Mouse (Mus musculus) ES-Bruce4 (cell line): ENCODE measurements around the gene Fbxo31. TPM values are rescaled to one million over a fixed set of nuclear protein-coding genes. Genes with fewer than 3 reads are reported as not detected.
"Not testable (repeated sequence)": the region's sequence is repeated elsewhere in the genome, so short reads cannot be mapped to it uniquely, and the experiment has no call there.

ENCODE experiments used
- H3K27ac ChIP-seq: 2 replicates; pipeline ENCODE4 v1.5.1; 2012; ENCODE audit warnings: low read length, inconsistent platforms; ENCODE audit not compliant: insufficient read depth
- H3K27me3 ChIP-seq: 2 replicates; pipeline ENCODE4 v1.6.1; 2012; ENCODE audit warnings: mild to moderate bottlenecking, low read length, inconsistent platforms; ENCODE audit not compliant: control insufficient read depth, poor library complexity, insufficient read depth, severe bottlenecking
- H3K36me3 ChIP-seq: 2 replicates; pipeline ENCODE4 v1.6.1; 2012; ENCODE audit warnings: inconsistent platforms, mild to moderate bottlenecking, low read length, moderate library complexity; ENCODE audit not compliant: control insufficient read depth, poor library complexity, insufficient read depth, severe bottlenecking
- H3K4me1 ChIP-seq: one replicate; pipeline ENCODE4 v1.8.1; 2011; ENCODE audit warnings: low read length; ENCODE audit not compliant: control insufficient read depth, insufficient read depth
- H3K4me3 ChIP-seq: 2 replicates; pipeline ENCODE4 v1.5.1; 2011; ENCODE audit warnings: low read depth, mild to moderate bottlenecking, low read length
- H3K9ac ChIP-seq: 2 replicates; pipeline ENCODE4 v1.6.1; 2012; ENCODE audit warnings: low read depth, mild to moderate bottlenecking, inconsistent platforms; ENCODE audit not compliant: poor library complexity, severe bottlenecking
- H3K9me3 ChIP-seq: replicated peaks from 2 replicates; pipeline ENCODE4 v1.6.1; 2012; ENCODE audit warnings: mild to moderate bottlenecking, low read length, inconsistent platforms; ENCODE audit not compliant: control insufficient read depth, poor library complexity, insufficient read depth, severe bottlenecking
- CTCF ChIP-seq: IDR thresholded peaks from one replicate; pipeline ENCODE4 v1.8.1; 2011; ENCODE audit warnings: low read depth, low read length
- EP300 ChIP-seq: IDR thresholded peaks from 2 replicates; pipeline ENCODE4 v1.6.1; 2011; ENCODE audit warnings: low read depth, low read length; ENCODE audit not compliant: insufficient read depth
- POLR2A ChIP-seq: IDR thresholded peaks from one replicate; pipeline ENCODE4 v1.8.1; 2011; ENCODE audit warnings: low read length; ENCODE audit not compliant: insufficient read depth
- polyA plus RNA-seq: library from polyadenylated mRNA; stranded (reverse); fragments of >200 nt; gene quantifications from 2 replicates; pipeline ENCODE4 v1.2.4, GENCODE M21; 2011; ENCODE audit warnings: low read depth; ENCODE audit not compliant: missing spikeins, insufficient read depth, insufficient read length

Fbxo31 gene
- polyA plus RNA-seq, 1 experiment: 17.7 TPM

DNA sequence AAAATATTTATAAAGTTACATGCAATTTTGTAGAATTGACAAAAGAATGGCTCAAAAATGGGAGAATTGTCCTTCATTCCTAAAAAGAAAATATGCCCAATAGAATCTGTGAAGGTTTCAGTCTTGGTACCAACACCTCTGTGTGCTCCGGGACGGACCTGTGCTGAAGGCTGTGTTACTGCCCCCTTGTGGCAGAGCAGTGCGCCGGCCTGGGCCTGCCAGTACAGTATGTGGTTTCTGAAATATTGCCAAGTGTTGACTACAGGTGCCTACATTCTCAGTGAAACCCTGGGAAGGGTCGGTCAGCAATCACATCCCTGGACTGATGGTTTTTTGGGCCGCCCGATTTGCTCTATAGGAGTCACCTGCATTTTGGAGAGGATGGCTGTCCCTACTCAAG is 20.3 kb upstream of the Fbxo31 start:
- Histone ChIP-seq H3K36me3 (peaks cover 27% of the 10 kb centered on the region; the same call in 1 of the 2 replicates), H3K27ac (no peak overlapping the region), H3K9ac (no peak overlapping the region), H3K4me1 (no peaks in the 10 kb centered on the region), H3K9me3 (no peaks in the 10 kb centered on the region), H3K27me3 (no peaks in the 10 kb centered on the region), H3K4me3 (no peak overlapping the region)
- TF ChIP-seq CTCF (peak; percentile 98), POLR2A (no peak)

DNA sequence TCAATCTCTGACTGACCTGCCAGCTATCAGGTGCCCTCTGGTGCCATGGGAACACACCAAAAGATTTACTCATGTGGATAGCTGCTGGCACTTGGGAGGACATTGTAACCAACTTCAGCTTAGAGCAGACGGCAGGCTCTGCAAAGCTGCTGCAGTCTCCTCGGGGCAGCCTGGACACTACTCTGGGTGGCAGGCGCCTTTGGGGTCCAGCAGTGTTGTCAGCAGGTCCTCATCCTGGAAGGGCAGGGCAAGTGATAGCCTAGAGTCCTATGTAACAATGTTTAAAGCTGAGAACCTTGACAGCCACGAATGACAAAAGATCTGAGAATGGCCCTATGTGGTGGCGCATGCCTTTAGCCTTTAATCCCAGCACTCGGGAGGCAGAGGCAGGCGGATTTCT is 19.6 kb upstream of the Fbxo31 start:
- H3K27ac ChIP-seq: no peak overlapping the region
- H3K9ac ChIP-seq: no peak overlapping the region
- no peaks in the 10 kb centered on the region for H3K4me1 ChIP-seq
- H3K4me3 ChIP-seq: no peak overlapping the region
- peaks cover 34% of the 10 kb centered on the region for H3K36me3 ChIP-seq
- no peaks in the 10 kb centered on the region for H3K27me3 ChIP-seq
- H3K9me3 ChIP-seq: no peaks in the 10 kb centered on the region
- TF ChIP-seq POLR2A (no peak), EP300 (no peak), CTCF (no peak)

DNA sequence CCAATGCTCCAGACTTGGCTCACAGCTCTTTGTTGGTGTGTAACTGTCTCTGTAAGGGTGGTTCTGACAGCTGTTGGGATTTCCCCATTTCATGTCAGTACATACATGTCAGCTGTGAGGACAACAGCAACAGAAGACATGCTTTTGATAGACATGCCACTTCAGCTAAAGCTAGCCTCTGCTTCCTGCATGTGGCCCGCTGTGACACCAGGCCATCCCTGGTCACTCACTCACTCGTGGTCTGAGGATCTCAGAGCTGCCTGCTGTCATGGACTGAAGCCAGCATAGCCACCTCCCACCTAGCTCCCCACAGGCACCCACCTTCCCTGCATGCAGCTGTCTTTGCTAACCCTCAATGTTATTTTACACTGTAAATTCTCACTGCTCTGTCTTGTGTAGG is 18.9 kb upstream of the Fbxo31 start:
- peaks cover 35% of the 10 kb centered on the region for H3K36me3 ChIP-seq
- not testable (repeated sequence) for H3K27ac ChIP-seq, H3K9me3 ChIP-seq, H3K4me1 ChIP-seq, H3K27me3 ChIP-seq, H3K9ac ChIP-seq, H3K4me3 ChIP-seq

DNA sequence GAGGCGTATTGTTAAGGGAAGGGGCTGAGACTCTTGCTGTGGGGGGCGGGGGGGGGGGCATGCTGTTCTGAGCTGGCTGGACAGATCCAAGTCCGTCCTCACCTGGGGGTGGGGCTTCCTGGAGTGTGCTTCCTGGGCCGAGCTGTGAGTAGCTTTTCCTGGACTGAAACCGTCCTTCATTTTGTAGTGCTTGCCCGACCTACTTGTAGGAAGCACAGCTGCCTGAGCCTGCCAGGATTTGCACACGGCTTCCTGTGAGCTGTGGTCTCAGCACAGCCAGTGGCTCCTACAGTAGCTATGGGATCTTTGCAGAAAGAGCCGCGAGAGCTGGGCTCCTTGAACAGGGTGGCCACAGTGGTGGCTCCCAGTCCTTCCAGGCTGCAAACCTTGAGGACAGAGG is 15.4 kb upstream of the Fbxo31 start:
- no peaks in the 10 kb centered on the region for H3K9me3 ChIP-seq
- H3K9ac ChIP-seq: no peak overlapping the region
- peaks cover 8% of the 10 kb centered on the region for H3K4me1 ChIP-seq
- H3K27ac ChIP-seq: no peak overlapping the region
- no peaks in the 10 kb centered on the region for H3K27me3 ChIP-seq
- no peak overlapping the region for H3K4me3 ChIP-seq
- peaks cover 27% of the 10 kb centered on the region for H3K36me3 ChIP-seq
- TF ChIP-seq POLR2A (no peak), EP300 (no peak), CTCF (no peak)

DNA sequence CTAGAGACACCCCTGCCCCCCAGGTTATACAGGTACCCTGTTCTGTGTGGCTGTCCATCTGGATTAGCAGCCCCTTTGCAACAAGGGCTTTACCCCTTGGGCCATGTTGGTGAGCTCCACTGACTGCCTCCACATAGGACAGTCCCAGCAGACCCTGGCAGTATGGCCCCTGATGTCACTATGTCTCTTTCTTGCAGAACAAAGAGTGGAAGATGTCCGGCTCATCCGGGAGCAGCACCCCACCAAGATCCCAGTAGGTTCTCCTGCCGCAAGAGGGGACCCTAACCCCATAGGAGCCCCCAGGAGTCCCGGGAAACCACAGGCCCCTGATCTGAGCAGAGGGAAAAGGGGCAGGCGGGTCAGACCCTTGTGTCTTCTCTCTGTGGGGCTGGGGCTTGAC is 14.7 kb upstream of the Fbxo31 start:
- Histone ChIP-seq H3K27me3 (no peaks in the 10 kb centered on the region), H3K4me1 (peaks cover 8% of the 10 kb centered on the region), H3K4me3 (no peak overlapping the region), H3K36me3 (peaks cover 27% of the 10 kb centered on the region), H3K9ac (no peak overlapping the region), H3K9me3 (no peaks in the 10 kb centered on the region), H3K27ac (no peak overlapping the region)
- TF ChIP-seq POLR2A (no peak), EP300 (no peak), CTCF (no peak)

DNA sequence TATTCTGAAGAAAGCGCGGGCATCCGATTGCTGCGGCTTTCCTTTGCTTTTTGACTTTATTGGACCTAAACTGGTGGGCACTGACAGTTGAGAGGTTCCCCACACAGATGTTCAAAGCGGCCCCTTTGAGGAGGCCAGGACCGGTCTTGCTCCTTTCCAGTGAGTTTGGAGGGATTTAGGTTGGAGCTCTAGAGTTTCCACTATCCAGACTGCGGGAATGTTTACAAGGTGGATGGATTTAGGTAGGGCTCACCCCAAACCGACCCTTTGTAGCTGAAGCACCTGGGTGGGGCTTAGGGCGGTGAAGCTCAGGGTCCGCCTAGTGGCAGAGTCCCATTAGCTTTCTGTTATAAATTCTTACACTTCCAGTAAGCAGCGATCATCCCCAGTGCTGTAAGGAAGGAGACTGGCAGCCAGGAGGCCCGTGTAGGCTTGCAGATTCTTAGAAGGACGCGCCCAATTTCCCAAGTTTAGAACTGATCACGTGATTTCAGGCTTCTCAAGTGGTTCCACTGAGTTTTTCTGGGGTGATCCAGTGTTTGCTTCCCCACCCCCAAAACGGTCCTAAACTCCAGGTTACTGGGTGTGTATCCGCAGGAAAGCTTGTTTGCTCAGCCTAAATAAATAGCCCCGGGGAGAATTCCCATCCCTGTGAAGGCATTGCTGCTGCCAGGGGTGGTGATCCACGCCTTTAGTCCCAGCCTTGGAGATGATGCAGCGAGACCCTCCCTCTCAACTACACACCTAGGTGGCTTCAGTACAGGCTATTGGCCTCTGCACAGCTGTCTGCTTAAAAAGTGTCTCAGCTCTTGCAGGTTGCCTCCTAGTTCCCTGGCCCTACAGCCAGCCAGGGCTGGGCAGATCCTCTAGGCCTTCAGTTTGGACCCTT is 12.8 kb upstream of the Fbxo31 start:
- peaks cover 8% of the 10 kb centered on the region for H3K4me1 ChIP-seq
- H3K9ac ChIP-seq: peak overlapping the region; percentile 96
- peaks cover 16% of the 10 kb centered on the region for H3K36me3 ChIP-seq
- H3K27me3 ChIP-seq: no peaks in the 10 kb centered on the region
- H3K4me3 ChIP-seq: peak overlapping the region; percentile 90
- no peaks in the 10 kb centered on the region for H3K9me3 ChIP-seq
- peak; percentile 31 for TF ChIP-seq CTCF
- no peak for TF ChIP-seq EP300
- no peak for TF ChIP-seq POLR2A
- H3K27ac ChIP-seq: peak overlapping the region; percentile 22; the same call in 1 of the 2 replicates
